Mouse (Mus musculus): ENCODE measurements at regions not wholly inside any gene's neighbourhood (a gene's known extent, or its start where the extent isn't known, plus 50 kb on each side); places are given as distances from the start of the nearest gene placed in this dataset.

- DNase-seq = peak in 1 of 2 experiments; percentile 46
Measured at GRCm38 (mm10) chr9:73173589-73174247, 60.5 kb downstream of the Rsl24d1 start.

- DNase-seq = no peak
Measured at GRCm38 (mm10) chr9:73176645-73177044, 63.4 kb downstream of the Rsl24d1 start.

- DNase-seq = no peak
Measured at GRCm38 (mm10) chr9:73183356-73183755, 70.1 kb downstream of the Rsl24d1 start.

GRCm38 (mm10) chr9:73184908-73185307 is 71.7 kb downstream of the Rsl24d1 start:
- DNase-seq = peak in 1 of 2 experiments; percentile 32

GRCm38 (mm10) chr9:73192271-73192785 is 79.1 kb downstream of the Rsl24d1 start:
- peak; percentile 88 to 92 for DNase-seq

- DNase-seq = peak; percentile 84
Measured at GRCm38 (mm10) chr9:73198261-73199085, 85.2 kb downstream of the Rsl24d1 start.

- no peak for DNase-seq
Measured at GRCm38 (mm10) chr9:73223111-73223510, 109.9 kb downstream of the Rsl24d1 start.

- no peak for DNase-seq
Measured at GRCm38 (mm10) chr9:73240188-73240587, 127.0 kb downstream of the Rsl24d1 start.

- DNase-seq = no peak
Measured at GRCm38 (mm10) chr9:73242521-73243308, 129.5 kb downstream of the Rsl24d1 start.

- DNase-seq = no peak
Measured at GRCm38 (mm10) chr9:73244177-73244576, 131.0 kb downstream of the Rsl24d1 start.

GRCm38 (mm10) chr9:73245524-73245923 is 132.3 kb downstream of the Rsl24d1 start:
- peak; percentile 45 for DNase-seq

- DNase-seq = peak in 1 of 2 experiments; percentile 33
Measured at GRCm38 (mm10) chr9:73258171-73258570, 144.9 kb downstream of the Rsl24d1 start.

GRCm38 (mm10) chr9:73258640-73259039 is 145.4 kb downstream of the Rsl24d1 start:
- DNase-seq = no peak

GRCm38 (mm10) chr9:73262711-73263110 is 149.5 kb downstream of the Rsl24d1 start:
- no peak for DNase-seq

GRCm38 (mm10) chr9:73270249-73270648 is 157.0 kb downstream of the Rsl24d1 start:
- DNase-seq = peak in 1 of 2 experiments; percentile 17

GRCm38 (mm10) chr9:73272614-73273013 is 159.4 kb downstream of the Rsl24d1 start:
- DNase-seq = no peak

- no peak for DNase-seq
Measured at GRCm38 (mm10) chr9:73273681-73274080, 160.5 kb downstream of the Rsl24d1 start.

GRCm38 (mm10) chr9:73275671-73276070 is 162.4 kb downstream of the Rsl24d1 start:
- DNase-seq = peak; percentile 14 to 22

- DNase-seq = no peak
Measured at GRCm38 (mm10) chr9:73295287-73295686, 182.1 kb downstream of the Rsl24d1 start.

- DNase-seq = peak; percentile 68 to 83
Measured at GRCm38 (mm10) chr9:73302156-73302918, 189.1 kb downstream of the Rsl24d1 start.

- DNase-seq = no peak
Measured at GRCm38 (mm10) chr9:73317048-73317447, 203.8 kb downstream of the Rsl24d1 start.

- DNase-seq = no peak
Measured at GRCm38 (mm10) chr9:73319704-73320307, 206.6 kb downstream of the Rsl24d1 start.

All from cerebellum, postnatal 25 days (tissue).